Mouse (Mus musculus): ENCODE data around the gene 1810010D01Rik.

Gene 1810010D01Rik

DNA sequence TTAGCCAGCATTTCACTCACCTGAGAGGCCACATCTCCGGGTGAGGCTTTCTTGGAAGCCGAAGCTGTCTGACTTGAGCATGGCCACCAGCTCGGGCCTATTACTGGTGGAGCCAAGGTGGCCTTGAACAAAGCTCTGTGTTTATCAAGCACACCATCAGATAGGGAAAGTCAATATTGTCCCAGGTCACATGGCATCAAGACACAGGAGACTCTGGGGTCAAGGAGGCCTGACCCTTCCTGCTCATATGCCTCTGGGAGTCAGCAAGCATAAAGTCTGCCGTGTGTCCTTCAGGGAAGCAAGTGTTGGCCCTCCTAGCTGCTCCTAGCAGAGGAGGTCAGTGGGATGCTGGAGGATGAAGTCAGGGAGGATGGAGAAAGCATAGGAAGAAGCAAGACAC lies at the start of gene 1810010D01Rik:
Gene 1810010D01Rik, minus strand, starts transcription at position 114 of the 400 bp plus-strand sequence.
- no peak for DNase-seq (ENCODE audit: extremely low read depth, low read depth, low spot score)

DNA sequence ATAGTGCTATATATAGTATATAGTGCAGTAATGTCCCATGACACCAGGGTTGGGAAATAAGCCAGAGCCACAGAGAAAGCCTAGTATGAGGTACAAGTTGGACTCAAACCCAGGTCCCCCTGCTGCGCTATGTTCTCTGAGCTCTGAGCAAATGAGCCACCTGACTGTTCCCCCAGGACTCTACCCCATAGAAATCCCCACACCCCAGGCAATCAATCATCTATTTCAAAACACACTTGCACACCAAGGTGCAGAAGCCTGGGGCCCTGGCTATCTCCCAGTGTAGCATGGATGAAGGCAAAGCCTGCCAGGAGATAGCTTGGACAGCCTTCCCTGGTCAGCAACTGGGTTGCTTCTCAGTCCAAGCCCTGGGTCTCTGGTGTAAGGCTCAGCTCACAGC lies 48.2 kb upstream of the 1810010D01Rik start:
- no peak for DNase-seq (ENCODE audit: extremely low read depth, low read depth, low spot score)

DNA sequence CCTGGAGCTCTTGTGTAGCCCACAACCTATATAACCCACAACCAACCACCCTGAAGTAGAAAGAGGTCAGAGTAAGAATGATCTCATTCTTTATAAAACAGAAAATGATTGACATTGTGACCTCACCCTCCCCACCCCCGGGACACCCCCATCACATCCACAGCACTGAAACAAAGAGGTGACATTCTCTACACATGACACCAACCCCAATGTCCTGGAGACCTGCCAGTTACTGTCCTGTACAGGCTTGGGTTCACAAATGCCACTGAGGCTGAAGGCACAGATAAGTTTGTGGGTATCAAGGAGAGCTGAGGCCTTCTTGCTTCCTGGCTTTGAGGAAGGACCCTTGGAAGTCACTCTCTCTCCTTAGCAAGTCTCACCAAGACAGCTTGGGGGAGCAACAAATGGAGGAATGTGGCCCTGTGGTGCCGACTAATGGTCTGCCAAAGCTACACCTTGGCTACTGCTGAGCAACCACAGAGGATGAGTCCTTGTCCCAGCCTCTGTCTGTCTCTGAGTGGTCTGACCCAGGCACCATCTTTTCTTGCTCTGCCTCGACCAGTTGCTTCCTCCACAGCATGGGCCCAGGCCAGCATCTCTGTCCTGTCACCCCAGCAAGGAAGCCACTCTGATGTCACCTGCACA lies 46.2 kb upstream of the 1810010D01Rik start:
- no peak for DNase-seq (ENCODE audit: extremely low read depth, low read depth, low spot score)

DNA sequence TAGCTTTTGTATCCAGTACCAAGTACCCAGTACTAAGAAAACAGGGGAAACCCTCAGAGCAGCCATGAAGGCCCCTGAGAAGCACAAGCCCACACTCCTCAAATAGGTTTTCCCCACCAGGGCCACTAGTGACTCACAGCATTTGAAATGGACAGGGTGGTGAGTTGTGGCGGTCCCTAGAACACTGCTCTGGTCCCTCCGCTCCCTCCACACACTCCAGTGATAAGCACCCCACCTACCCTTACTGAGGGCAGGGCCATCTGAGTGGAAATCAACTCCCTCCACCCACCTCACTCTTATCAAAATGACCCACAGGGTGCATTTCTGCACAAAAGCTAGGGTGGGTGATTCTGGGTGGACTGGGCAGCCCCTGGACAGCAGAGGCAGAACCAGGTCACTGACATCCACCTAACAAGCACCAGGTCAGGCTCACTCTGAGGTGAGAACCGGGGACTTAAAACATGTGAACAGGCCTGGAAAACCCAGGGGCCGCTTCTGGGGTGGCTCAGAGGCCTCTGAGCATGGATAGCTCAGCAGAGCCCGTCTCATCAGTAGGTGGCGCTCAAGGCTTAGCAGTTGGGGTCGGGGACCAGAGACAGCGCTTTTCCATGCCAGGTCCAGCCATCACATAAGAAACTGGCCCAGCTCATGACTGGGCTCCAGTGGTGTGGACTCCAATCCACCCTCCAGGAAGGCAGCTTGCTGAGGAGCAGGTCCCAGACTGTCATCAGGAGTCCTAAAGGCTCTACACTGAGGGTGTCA lies 45.0 kb upstream of the 1810010D01Rik start:
- no peak for DNase-seq (ENCODE audit: extremely low read depth, low read depth, low spot score)

DNA sequence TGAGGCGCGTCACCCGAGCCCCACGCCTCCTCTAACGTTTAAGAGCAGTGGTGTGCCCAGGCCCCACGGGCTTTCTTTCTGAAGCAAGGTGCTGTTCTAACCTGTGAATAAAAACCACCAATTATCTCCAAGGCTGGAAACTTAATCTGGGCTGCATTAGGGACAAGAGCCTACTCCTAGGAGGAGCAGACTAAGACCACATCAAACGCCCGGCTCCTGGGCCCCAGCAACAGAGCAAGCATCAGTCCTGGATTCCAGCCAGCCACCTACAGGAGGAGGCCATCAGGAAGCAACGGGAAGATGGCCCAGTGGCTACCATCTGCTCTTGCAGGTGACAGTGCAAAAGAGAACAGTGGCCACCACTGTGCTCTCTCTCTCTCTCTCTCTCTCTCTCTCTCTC lies 42.3 kb upstream of the 1810010D01Rik start:
- no peak for DNase-seq (ENCODE audit: extremely low read depth, low read depth, low spot score)

DNA sequence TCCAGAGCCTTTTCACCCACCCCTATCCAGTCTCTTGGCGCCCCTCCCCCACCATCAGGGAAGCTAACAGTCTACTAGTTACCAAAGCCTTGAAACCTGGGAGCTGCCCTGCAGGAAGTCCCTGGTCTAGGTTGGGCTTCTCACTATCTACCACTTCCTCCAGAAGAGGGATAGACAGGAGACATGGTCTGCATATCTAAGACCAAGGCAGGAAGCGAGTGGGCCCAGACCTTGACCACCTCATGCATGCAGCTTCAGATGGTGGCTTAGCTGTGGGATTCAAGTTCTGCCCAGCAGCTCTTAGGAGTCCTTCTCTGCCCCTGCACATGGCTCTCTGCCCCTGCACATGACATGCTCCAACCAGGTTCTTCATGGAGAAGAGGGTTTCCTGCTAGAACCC lies 41.0 kb upstream of the 1810010D01Rik start:
- no peak for DNase-seq (ENCODE audit: extremely low read depth, low read depth, low spot score)

DNA sequence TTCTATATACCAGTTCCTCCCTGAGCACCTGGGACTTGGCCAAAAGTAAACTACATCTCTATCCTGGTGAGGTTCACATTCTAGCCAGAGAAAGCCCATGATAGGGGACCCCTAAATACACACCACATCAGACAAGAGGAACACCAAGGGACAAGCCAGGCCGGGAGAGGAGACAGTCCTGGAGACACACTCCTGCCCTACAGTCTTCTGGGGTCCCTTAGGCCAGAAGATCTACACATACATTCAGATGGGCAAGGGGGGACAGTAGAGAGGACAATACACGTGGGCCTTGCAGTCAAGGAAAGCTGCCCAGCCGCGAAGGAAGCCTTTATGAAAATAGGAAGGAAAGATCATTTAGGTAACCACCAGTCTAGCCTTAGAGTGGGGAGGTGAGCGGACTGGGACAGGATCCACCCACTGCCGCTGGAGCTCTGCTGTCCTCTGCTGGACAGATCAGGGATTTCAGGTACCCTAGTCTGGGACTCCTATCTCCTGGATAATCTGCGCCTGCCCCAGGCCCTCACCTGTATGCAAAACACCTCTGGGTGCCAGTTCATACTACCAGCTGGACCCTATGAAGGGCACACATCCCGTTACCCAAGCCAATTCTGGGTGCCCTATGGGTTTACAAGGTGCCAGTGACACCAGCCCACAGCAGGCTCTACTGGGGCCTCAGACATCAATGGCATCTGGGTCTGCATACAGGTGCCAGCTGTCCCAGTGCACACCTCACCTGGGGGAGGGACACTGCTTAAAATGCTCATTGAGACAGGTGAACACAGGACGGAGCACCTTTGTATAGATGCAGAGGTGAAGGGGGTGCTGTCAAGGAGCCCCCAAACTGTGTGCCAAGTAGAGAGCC lies 35.2 kb upstream of the 1810010D01Rik start:
- no peak for DNase-seq (ENCODE audit: extremely low read depth, low read depth, low spot score)

DNA sequence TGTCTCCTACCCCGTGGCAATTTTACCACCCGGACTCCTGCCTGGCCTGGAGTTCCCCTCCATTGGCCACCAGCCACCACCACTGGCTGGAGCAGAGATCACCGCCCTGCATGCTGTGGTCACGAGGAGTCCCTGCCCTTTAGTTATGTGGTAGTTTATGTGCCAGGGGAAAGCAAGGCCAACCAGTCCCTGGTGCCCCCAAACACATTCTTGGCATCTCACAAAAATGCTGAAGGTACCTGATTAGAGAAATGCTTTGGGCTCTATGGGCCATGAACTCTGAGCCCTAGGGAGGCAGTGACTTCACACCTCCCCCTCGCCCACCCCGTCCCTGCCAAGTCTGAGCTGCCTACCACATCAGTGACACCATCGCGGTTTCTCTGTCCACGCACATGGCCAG lies 34.1 kb upstream of the 1810010D01Rik start:
- no peak for DNase-seq (ENCODE audit: extremely low read depth, low read depth, low spot score)

DNA sequence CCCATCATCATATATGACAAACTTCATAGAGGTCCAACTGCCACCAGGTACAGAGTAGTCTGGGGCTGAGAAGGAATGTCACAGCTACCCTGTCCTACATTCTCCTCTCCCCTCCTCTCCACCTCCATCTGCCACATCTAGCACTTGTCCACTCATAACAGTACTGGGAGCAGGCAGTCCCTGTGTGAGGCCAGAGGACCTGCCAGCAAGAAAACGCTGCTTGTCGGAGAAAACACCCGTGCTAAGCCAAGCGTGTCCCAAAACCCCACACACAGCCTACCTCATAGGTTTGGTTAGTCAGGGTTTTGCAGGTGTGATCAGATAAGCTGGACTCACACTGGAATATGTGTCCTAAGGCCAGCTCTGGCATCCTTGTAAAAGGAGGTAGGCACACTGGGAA lies 33.0 kb upstream of the 1810010D01Rik start:
- DNase-seq (ENCODE audit: extremely low read depth, low read depth, low spot score) = no peak

DNA sequence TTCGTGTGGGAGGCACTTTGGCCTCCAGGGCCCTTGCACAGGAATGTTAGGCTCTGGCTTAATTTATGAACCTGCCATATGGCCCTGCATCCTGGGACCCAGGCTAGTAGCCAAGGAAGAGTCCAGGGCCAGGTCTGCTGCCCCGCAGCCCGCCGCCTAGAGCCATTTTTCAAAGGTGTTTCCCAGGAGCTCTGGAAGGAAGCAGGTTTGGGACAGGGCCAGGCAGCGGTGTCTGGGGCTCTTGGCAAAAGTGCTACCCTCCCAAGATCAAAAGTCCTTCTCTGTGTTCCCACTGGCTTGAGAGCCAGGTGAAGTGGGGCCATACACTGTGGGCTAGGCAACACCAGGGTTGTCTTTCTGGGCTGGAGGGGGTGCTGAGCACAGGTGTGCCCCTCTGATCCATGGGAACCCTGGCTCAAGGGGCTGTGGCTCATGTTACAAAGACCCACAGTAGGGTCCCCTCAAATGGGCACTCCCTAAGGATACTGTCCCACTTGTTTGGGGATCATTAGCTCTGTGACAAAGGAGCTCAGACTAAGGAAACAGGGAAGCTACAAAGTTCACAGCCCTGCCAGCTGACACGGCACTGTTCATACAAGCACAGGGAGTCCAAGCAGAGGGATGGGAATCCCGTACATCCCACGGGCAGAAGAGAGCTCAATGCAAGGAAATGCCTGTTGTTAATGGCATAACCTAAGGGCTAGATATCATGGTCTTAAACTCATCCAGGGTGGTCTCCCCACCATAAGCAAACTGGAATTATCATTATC lies 32.0 kb upstream of the 1810010D01Rik start:
- DNase-seq (ENCODE audit: extremely low read depth, low read depth, low spot score) = no peak

DNA sequence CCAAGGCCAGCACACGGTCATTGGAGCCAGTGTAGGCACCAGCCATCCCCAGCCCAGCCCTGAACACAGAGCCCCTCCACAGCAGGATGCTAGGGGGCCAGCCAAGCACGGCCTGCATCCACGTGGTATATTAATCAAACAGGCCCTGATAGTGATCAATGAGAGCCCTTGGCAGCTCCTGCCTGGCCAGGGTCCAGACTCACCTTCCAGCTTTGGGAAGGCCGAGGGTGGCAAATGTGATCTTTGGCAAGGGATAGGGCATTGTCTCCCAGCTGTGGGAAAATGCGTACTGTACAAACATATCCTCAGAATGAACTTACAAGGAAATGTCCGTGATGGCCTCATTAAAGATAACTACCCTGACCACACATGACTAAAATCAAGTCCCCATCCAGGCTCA lies 31.2 kb upstream of the 1810010D01Rik start:
- peak; percentile 81 for DNase-seq (ENCODE audit: extremely low read depth, low read depth, low spot score)

DNA sequence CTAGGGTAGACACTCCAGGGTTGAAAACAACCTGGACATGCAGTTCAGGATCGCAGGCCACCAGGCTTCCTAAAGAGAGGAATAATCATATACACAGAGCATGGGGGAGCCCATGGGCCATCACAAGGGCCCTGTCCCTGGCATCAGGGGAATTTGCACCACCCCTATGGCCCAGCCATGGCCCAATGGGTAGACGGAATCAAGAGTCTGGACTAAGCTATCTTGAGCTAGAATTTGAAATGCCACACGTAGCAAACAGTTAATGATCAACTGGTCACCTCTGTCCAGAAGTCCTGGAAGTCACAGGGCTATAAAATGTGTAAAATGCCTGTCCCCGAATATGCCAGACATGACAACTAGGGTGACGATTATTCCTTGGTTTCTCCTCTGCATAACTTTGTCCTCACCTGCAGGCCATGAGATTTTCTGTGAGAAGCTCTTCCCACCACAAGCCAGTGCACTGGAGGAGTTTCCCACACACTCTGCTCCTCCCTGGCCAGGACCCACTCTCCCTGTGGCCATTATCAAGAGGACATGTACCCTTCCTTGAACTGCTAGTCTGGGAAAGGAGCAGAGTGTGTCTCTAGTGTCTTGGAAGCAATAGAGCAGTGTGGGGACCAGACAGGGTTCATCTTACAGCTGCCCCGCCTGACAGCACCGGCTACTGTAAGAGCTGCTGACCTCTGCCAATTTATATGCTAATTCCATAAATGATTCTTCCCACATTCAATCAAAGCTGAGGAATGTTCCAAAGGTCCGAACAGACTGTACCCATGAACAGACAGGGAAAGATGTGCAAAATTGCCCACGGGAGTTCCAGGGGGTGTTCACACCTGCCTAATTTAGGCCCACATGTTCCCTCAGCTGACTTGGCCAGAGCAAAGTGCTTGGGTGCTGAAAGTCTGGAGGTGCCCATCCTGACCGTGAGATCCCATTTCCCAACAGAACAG lies 27.2 kb upstream of the 1810010D01Rik start:
- no peak for DNase-seq (ENCODE audit: extremely low read depth, low read depth, low spot score)

DNA sequence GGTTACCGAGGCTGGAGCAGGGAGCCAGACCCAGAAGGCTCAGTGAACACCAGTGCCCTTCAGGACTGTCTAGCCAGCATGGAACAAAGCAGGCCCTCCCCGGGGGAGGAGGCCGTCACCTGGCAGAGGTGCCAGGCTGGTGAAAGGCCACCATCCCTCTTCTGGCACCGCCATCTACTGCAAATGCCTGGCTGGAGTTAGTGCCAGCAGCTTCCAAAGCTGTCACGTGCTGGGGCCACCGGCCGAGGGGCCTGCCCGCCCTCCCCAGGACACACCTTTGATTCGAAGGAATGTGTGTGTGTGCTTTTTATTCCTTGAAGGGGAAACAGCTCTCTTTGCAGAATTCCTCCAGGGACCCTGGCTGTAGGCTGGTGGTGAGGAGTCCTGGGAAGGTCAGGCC lies 23.7 kb upstream of the 1810010D01Rik start:
- DNase-seq (ENCODE audit: extremely low read depth, low read depth, low spot score) = peak; percentile 28

DNA sequence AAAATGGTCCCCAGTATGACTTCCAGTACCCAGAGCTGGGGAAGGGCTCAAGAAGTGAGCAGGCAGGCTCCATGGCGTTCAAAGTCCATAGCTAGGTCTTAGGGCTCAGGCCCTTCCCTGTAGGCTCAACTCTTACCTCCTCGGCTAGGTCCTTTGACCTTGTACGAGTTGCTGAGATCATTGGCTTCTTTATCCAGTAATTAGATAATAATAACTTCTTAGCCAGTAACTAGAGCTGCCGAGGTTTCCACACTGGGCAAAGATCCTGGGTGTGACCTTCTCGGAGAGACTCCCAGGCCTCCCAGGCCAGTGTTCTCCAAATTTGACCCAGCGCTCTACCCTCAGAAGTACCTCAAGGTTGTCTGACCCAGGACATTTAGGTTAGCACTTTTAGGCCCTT lies 18.7 kb upstream of the 1810010D01Rik start:
- no peak for DNase-seq (ENCODE audit: extremely low read depth, low read depth, low spot score)

DNA sequence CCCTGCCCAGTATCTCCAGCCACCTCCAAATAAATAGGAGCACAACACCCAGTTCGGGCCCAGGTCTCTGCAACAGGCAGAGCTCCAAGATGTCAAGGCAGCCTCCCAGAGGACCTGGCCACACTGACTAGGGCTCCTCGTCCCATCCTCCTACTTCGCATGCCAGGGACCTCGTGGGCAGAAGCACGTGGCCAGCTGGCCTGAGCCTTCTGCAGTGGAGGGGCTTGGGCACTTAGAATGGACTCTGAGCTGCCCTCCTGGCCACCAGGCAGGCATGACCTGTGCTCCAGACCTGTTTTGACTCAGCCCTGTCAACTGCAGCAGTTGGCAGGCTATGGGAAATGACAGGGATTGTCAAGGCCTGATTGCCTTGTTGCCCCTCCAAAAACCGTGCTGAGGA lies 17.7 kb upstream of the 1810010D01Rik start:
- DNase-seq (ENCODE audit: extremely low read depth, low read depth, low spot score) = no peak

DNA sequence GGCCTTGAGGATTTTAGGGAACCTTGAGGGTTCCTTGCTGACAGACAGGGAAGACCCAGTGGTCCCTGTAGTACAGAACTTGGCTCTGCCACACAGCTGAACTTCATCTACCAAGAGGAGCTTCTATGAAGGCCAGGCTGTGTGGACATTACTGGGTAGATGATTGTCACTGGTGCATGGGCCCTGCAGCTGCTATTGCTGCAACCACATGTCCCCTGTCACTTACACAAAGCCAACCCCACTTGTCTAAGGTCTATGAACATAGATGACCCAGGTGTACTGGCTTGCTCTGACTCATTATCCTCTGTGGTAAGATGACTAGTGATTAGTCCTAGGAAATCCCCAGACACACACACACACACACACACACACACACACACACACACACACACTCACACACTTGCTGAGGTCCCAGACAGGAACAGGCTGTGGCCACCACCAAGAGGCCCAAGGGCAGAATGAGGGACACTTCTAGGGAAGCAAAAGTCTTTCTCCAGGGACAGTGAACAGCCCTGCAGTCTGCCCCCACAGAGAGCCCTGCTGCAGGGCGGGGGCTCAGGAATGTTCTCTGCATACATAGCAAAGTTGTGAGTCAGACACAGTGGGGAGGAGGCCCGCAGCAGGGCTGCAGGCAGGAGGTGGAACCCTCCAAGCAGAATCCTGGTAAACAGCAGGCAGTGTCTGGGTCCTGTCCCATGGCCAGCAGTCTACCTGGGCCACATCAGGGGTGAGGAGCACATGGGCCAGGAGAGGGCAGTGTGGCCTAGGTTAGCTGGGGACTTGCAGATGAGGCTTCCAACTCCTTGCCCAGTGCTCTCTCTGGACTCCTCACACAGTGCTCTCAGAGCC lies 14.1 kb upstream of the 1810010D01Rik start:
- DNase-seq (ENCODE audit: extremely low read depth, low read depth, low spot score) = no peak

DNA sequence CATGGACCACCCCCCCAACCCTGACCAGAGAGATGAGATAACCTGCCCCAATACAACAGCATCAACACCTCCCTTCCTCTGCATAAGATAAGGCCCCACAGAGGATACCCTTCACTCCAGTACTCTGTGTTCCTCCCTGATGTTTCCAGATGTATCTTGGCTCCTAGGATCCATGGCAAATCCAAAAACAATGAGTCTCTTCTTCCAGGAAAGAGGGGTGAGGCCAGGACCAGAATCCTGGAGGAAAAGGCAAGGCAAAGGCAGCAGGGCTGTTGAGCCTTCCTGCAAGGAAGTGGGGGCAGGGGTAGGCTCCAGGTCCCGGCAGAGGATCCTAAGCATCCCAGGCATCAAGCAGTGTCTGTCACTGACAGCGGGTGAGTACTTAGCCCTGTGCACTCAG lies 13.4 kb upstream of the 1810010D01Rik start:
- DNase-seq (ENCODE audit: extremely low read depth, low read depth, low spot score) = no peak

DNA sequence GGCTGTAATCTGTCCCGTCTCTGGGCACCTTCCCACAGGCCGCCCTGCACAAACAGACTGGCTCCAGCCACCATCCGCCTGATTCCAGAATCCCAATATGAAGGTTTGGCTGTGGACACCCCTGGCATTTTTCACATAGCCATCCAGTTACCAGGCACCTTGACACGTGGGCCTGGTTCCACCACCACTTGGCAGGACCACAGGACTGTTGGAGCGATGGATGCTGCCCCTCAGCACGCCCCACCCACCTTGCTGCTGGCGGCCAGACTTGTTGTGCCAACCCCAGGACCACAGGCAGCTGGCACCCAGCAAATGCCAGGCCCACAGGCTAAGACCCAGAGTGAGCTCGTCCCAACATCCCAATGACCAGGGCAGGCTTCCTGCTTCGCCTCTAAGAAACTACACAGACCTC lies 11.5 kb upstream of the 1810010D01Rik start:
- no peak for DNase-seq (ENCODE audit: extremely low read depth, low read depth, low spot score)

DNA sequence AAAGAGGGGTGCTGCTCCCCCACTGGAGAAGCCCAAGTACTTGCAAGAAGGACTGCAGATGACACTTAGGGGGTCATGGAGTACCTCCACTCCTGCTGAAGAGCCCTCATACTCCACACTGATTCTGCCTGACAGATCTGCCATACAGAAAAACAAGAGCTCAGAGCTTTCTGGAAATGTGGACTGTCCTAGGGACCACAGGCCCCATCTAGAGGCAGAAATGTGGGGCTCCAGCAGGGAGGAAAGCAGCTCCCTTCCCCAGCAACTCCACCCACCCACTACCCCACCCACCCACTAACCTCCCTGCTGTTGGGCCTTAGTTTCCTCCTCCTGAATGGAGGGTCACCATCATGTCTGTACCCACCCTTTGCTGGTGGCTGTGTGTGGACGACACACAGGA lies 8.7 kb upstream of the 1810010D01Rik start:
- no peak for DNase-seq (ENCODE audit: extremely low read depth, low read depth, low spot score)
